Mouse (Mus musculus): ENCODE data around the gene Gm34302. TPM values are rescaled to one million over a fixed set of nuclear protein-coding genes. Genes with fewer than 3 reads are reported as not detected.

The Gm34302 gene
- polyA plus RNA-seq, 1 experiment from 2014 or later, result not detected

DNA sequence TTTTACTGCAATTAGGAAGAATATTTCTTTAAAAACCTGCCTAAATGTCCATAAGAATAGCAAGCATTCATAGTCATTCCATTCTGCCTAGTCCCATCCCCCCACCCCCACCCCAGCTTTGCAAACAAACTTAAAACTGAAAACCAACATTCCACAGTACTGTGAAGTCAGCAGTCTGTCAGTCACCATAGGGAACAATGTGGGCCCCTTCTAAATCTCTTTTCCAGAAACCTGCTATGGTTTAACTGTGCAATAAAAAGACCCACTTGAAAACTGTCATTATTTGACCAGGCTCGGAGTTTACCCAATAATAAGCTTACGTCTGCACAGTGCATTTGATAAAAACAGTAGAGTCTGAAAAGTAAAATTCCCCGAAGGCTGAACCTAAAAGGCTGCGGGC is 9.9 kb upstream of the Gm34302 start:
- Histone ChIP-seq H3K9me3 (ENCODE audit: control insufficient read depth, low read length) (no peaks in the 10 kb centered on the region), H3K9ac (replicated peaks; ENCODE audit: low read depth, low read length) (no peak overlapping the region), H3K4me2 (ENCODE audit: low read length) (no peak overlapping the region), H3K27me3 (replicated peaks; ENCODE audit: control insufficient read depth, insufficient read depth, low read length) (no peaks in the 10 kb centered on the region), H3K4me3 (replicated peaks; ENCODE audit: low read length) (no peak overlapping the region), H3K4me1 (replicated peaks; ENCODE audit: control insufficient read depth, insufficient read depth, low read length) (no peaks in the 10 kb centered on the region), H3K36me3 (ENCODE audit: control insufficient read depth, insufficient read depth) (no peaks in the 10 kb centered on the region), H3K27ac (ENCODE audit: low read length) (no peak overlapping the region)
- 41% methylated on average over 4 of the region's 4 CpGs for WGBS
- no peak for ATAC-seq

DNA sequence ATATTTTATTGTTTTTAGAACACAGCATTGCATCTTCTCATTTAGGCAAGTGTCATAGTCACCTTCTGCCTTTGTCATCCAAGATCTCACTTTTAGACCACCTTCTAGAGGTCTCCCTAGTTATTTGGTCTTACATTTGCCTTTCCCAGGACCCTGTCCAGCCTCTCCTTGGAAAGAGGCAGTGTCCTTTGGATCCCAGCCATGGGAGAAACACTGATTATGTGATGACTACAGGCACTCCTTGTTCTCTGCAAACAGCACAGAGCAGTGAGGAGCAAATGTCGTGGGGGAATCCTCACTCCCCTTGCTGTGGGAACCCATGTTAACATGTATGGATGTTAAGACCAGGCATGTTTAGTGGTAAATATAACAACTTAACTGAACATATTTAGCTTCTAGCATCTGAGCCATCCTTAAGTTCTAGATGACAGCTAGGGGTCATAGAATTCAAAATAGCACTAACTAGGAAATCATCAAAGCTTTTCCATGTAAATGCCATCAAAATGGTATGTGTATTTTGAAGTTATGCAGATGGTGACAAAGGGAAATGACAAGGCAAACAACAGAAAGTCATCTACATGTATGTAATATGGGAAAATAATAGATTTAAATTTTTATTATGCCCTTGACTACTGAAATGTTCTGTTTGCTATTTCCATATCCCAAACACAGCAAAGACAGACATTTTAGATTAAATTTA is 43.1 kb downstream of the Gm34302 start:
- no peaks in the 10 kb centered on the region for H3K36me3 ChIP-seq (ENCODE audit: control insufficient read depth, insufficient read depth)
- no peaks in the 10 kb centered on the region for H3K27me3 ChIP-seq (replicated peaks; ENCODE audit: control insufficient read depth, insufficient read depth, low read length)
- H3K4me2 ChIP-seq (ENCODE audit: low read length), result no peak overlapping the region
- no peaks in the 10 kb centered on the region for H3K4me1 ChIP-seq (replicated peaks; ENCODE audit: control insufficient read depth, insufficient read depth, low read length)
- no peak for ATAC-seq
- WGBS, result 71% methylated on average over 1 of the region's 1 CpGs
- H3K4me3 ChIP-seq (replicated peaks; ENCODE audit: low read length), result no peak overlapping the region
- H3K9ac ChIP-seq (replicated peaks; ENCODE audit: low read depth, low read length), result no peak overlapping the region
- no peaks in the 10 kb centered on the region for H3K9me3 ChIP-seq (ENCODE audit: control insufficient read depth, low read length)
- H3K27ac ChIP-seq (ENCODE audit: low read length), result no peak overlapping the region

DNA sequence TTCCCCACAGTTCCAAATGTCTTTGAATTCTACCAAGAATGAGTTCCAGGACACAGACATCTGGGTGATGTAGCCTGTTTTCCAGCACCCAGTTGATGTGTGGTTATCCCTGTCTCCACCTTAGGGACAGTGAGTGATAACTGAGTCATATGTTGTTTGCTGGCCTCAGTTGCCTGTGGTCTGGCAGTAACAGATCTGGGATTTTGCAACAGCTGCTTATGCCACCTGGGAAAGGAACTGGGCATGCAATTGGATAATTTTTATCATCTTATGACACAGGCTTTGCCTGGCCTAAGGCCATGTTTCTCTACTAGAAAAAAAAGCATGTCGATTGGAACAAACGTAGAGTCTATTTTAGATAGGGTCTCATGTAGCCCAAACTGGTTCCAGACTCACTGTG is 43.9 kb downstream of the Gm34302 start:
- H3K27me3 ChIP-seq (replicated peaks; ENCODE audit: control insufficient read depth, insufficient read depth, low read length), result no peaks in the 10 kb centered on the region
- 75% methylated on average over 2 of the region's 2 CpGs for WGBS
- no peak for ATAC-seq
- no peaks in the 10 kb centered on the region for H3K36me3 ChIP-seq (ENCODE audit: control insufficient read depth, insufficient read depth)
- no peak overlapping the region for H3K9ac ChIP-seq (replicated peaks; ENCODE audit: low read depth, low read length)
- no peak overlapping the region for H3K27ac ChIP-seq (ENCODE audit: low read length)
- no peaks in the 10 kb centered on the region for H3K4me1 ChIP-seq (replicated peaks; ENCODE audit: control insufficient read depth, insufficient read depth, low read length)
- no peaks in the 10 kb centered on the region for H3K9me3 ChIP-seq (ENCODE audit: control insufficient read depth, low read length)
- H3K4me2 ChIP-seq (ENCODE audit: low read length), result no peak overlapping the region
- no peak overlapping the region for H3K4me3 ChIP-seq (replicated peaks; ENCODE audit: low read length)

DNA sequence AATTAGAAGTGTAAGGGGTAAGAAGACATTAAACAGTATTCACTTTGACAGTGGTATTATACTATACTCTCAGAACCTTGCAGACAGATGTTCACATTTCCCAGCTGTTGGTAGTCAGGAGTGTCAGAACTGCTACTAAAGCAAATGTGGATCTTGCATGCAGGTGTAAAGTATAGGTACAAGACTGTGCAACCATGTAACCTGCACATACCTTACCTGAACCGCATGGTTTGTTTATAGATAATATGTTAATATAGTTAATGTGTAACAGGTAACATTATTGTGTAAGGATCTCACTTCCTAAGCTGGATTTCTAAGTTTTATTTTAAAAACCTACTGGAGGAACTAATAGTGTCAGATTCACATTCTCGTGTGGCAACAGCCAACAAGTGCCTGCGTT is 44.8 kb downstream of the Gm34302 start:
- 89% methylated on average over 3 of the region's 3 CpGs for WGBS

More for the DNA sequence above, 44.8 kb downstream of the Gm34302 start:
- no peak for ATAC-seq
- no peaks in the 10 kb centered on the region for H3K4me1 ChIP-seq (replicated peaks; ENCODE audit: control insufficient read depth, insufficient read depth, low read length)
- H3K9ac ChIP-seq (replicated peaks; ENCODE audit: low read depth, low read length), result no peak overlapping the region
- H3K27ac ChIP-seq (ENCODE audit: low read length), result no peak overlapping the region
- H3K4me3 ChIP-seq (replicated peaks; ENCODE audit: low read length), result no peak overlapping the region
- no peaks in the 10 kb centered on the region for H3K36me3 ChIP-seq (ENCODE audit: control insufficient read depth, insufficient read depth)
- H3K27me3 ChIP-seq (replicated peaks; ENCODE audit: control insufficient read depth, insufficient read depth, low read length), result no peaks in the 10 kb centered on the region
- H3K4me2 ChIP-seq (ENCODE audit: low read length), result no peak overlapping the region
- no peaks in the 10 kb centered on the region for H3K9me3 ChIP-seq (ENCODE audit: control insufficient read depth, low read length)

Other genes with a start within 250 kb of the Gm34302 start
- 3.5 and 4.2 TPM in 2 replicates for gene Mme, start 242.3 kb downstream of the Gm34302 start, polyA plus RNA-seq (2015; fragmentation: Nextera tagmentation; extraction: Ambion mirVana)

Measured in forebrain, embryonic 16.5 days (tissue).